Mouse (Mus musculus) cerebellum, adult 11-12 months (tissue): ENCODE results near the gene 1700013F07Rik.
A peak's percentile ranks its signal among the peaks of the same experiment; 100 is the strongest.
"Not testable (repeated sequence)": the region's sequence is repeated elsewhere in the genome, so short reads cannot be mapped to it uniquely, and the experiment has no call there.

ENCODE experiments used
- DNase-seq: peaks from one replicate; pipeline ENCODE4 v3.0.0; 2022

The 1700013F07Rik gene

DNA sequence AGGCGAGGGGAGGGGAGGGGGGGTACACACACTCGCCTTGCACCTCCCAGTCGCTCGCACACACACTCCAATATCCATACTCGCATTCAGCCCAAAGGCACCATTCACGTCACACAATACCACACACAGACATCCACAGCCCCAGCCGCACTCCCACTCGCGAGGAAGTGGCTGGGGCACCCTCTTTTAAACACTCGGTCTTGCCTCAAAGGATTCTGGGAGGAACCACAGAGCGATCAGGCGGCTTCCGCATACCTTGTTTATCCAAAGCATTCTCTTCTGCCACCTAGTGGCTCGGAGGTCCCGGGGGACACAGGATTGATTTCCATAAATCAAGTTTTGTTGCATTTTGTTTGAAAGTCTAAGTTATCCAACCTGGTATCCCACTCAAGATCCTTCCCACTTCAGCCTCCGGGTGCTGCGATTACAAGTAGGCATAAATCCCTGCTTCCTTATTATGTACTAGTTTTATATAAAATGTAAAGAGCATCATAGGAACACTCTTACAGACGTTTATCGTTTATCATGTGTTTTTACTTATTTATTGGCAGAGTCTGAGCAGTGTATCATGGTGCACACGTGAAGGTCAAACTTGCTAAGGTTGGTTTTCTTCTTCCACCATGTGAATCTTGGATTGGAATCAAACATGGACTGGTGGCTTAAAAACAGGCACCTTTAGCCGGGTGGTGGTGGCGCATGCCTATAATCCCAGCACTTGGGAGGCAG is 20.8 kb downstream of the 1700013F07Rik start:
- DNase-seq, result peak; percentile 92

DNA sequence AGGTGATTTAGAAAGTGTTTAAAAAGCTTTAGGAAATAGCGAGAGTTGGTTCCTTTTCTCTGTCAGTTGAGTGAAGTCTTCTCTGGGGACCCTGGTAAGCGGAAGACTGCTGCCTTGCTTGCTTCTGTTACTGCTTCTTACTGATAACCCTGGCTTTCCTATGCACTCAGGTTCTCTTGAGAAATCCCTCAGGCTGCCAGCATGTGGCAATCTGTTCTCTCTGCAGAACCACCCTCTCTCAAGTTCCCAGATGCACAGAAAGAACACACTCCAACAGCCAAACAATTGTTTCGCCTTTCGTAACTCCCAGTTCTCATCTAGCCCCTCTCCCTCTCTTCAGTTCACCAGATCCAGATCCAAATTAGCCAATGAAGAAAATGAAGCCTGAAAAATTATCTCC is 23.9 kb downstream of the 1700013F07Rik start:
- DNase-seq, result no peak

DNA sequence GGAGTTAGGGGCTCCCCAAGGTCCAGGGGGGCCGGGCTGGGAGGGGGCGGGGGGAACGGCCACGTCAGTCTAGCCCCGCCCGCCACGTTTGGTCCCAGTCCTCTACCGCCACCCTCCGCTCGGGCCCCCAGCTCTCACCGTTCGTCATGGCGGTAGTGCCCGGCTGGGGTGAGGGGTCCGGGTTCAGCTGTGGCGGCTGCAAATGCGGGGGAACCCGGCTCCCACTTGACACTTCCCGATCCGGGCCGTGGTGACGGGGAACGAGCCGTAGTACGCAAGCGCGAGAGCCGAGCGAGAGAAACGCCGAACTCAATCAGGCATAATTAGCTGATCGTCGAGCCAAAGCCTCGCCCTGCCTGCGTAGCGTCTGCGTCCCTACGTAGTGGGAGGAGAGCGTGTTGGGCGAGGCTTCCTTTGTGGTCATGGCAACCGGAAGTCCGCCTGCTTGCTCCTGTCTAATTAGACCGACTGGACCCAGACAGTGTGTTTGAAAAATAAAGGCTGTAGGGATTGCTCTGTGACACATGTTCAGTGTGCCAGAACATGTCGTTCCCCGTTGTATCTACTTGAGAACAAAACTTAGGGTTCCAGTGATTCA is 28.3 kb downstream of the 1700013F07Rik start, which contains the start of gene Tmem167b:
Gene Tmem167b (minus strand): TSS at position 334 of the 598 bp plus-strand sequence.
- peak; percentile 98 for DNase-seq

DNA sequence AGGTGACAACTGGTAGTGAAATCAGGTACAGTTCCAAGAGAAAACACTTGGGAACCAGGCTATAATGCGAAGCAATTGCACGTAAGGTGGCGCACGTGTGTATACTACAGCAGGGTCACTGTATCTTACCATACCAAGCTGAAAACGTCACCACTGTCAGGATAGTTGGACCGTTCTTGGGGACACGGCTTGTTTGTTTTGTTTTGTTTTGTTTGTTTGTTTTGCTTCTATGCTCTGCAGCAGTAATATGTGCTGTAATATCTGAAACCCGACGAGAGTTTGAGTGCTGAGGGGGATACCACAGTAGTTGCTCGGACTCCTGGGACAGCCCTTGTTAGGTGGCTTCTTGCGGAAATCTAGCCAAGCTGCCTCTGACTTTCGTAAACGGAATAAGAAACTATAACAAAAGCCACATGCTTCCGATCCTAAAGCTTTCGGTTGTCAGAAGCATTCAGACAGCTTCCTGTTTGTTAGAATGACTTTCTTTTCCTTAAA is 28.9 kb downstream of the 1700013F07Rik start:
- no peak for DNase-seq

DNA sequence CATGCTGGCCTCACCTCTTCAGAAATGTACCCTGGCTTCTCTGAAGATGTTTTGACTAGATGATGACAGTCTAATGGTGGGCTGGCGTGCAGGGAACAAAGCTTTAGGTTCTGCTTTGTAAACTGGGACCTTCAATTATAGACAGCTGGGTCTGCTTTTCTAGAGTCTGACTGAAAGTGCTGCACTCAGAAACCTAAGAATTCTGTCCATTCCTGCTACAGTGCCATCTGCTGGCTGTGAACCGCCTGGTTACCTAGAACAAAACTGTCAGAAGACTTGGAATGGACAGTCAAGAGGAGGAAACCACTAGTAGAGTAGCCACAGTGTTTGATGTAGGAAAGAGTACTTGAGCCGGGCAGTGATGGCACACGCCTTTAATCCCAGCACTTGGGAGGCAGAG is 29.4 kb downstream of the 1700013F07Rik start:
- DNase-seq, result peak; percentile 69

DNA sequence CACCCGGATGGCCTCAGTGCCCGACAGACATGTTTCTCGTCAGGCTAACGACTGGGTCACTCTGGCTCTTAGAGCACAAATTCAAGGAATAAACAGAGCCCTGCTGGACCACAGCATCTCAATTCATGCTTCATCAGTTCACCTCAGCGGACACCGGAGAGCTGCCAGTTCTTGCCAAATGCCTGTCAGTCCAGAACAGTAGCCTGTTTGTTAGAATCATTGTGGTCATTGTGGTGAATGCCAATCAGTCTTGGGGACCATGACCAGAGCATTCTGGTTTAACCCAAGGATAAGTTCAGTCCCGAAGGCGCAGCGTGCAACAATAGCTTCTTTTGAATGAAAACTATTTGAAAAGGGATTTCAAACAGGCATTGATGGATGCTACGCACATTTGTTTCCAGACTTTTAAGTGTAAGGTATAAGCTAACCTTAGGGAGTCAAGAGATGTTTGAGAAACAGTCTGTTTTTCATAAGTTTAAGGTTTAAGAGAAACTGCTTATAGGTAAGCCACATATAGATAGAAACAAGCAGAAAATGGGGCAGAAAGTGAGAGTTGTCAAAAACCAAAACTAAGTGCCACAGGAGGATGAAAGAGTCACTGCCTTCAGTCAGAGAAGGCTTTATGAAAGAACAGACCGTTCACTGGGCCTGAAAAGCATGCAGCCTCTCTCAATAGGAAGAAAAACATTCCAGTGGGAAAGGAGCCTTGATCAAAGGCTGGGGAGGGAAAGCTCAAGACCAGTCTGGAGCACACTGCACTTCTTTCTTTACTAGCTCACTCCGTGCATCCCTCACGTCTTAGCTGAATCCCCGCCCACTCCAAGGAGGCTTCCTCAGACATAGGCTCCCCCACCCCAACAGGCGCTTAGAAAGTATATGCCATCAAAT is 34.3 kb downstream of the 1700013F07Rik start:
- peak; percentile 17 for DNase-seq

DNA sequence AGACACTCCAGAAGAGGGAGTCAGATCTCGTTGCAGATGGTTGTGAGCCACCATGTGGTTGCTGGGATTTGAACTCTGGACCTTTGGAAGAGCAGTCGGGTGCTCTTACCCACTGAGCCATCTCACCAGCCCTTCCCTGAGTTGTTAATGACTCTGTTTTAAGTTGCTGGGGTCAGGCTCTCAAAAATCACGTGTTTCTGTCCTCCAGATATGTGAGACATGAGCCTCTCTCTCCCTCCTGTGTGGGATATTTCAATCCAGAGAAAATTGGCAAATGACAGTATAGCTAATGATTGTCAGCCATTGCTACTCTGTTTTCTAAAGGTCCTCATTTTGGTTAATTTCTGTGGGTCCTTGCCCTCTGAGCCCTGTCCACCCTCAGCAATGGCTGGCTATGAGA is 35.7 kb downstream of the 1700013F07Rik start:
- DNase-seq, result not testable (repeated sequence)

DNA sequence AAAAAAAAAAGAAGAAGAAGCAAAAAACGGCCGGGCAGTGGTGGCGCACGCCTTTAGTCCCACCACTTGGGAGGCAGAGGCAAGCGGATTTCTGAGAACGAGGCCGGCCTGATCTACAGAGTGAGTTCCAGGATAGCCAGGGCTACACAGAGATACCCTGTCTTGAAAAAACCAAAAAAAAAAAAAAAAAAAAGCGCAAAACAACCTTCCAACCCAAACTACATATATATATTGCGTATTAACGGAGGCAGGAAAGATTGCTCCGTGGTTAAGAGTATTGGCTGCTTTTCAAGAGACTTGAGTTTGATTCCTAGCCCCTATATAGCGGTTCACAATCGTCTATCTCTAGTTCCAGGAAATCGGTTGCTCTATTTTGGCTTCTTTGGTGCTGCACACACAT is 36.9 kb downstream of the 1700013F07Rik start:
- DNase-seq, result peak; percentile 27

DNA sequence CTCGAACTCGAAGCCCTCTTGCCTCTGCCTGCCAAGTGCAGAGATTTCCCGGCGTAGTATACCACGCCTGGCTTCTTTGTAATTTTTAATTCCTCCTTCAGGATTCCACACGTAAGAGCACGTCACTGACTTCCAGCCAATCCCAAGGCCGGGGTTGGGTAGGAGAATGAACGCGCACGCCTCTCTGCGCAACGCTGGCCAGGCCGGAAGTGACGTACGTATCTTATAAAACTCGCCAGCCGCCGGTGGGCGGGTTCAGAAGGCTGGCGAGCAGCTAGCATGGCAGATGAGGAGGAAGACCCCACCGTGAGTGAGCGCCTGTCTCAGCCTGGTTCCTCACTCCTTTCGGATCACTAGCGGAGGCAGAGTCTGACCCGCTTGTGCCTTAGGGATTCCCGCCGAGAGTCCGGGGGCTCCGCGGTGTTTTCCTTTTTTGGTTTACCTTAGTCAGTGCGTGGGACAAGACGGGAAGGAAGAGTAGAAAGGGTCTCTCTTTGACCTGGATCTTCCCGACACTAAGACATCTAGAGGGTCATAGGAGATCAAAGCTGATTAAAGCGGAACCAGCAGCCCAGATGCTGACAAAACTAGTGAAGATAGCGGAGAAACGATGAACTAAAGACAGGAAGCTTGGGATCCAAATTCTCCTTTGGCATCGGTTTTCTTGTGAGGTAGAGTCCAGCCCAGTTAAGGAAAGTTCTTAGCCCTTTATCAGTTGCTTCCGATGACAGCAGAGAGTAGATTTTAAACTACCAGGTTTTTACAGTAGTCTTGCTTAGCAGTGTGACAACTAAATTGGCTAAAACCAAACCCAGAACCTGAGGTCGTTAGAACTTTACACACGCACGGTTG is 37.7 kb downstream of the 1700013F07Rik start, which contains the start of gene Taf13:
Gene Taf13 (plus strand): TSS at position 256 of the 852 bp plus-strand sequence.
- peak; percentile 96 for DNase-seq

DNA sequence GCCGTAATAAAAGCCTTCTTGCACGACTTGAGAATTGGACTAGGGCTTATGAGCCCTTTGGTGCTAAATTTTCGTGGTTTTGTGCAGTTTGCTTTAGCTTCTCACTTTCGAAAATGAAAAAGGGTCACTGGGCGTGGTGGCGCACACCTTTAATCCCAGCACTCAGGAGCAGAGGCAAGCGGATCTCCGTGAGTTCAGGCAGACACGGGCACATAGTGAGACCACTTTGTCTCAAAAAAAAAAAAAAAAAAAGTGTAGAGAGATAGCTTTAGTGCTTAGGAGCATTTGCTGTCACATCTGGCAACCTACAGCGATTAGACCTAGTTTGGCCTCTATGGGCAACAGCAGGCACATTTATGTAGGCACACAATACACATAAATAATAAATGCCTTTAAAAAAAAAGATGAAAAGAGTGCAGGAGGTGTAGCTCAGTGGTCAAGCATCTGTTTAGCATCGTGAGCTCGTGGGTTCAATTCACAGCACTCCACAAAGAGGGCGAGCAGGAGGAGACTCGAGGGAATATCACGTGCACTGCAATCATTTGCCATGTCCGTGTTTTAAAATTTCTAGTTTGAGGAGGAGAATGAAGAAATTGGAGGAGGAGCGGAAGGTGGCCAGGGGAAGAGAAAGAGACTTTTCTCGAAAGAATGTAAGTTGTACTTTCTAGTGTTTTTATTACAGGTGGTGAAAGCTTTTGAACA is 38.5 kb downstream of the 1700013F07Rik start:
- no peak for DNase-seq

DNA sequence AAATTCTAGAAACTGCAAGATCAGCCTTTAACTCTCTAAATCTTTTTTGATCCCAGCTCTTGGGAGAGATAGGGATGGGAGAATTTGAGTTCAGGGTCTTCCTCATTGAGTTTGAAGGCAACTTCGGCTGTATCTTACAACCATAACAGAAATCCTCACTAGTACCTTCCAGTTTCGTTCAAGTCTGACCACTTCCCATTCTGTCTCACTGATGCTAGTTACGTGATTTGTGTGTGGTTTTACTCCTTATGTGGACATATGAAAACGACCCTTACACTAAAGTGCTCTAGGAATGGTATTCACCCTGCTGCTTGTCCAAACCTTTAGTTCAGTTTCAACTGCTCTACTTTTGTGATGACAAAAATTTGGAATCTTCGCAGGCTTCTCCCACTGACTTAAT is 40.1 kb downstream of the 1700013F07Rik start:
- no peak for DNase-seq

DNA sequence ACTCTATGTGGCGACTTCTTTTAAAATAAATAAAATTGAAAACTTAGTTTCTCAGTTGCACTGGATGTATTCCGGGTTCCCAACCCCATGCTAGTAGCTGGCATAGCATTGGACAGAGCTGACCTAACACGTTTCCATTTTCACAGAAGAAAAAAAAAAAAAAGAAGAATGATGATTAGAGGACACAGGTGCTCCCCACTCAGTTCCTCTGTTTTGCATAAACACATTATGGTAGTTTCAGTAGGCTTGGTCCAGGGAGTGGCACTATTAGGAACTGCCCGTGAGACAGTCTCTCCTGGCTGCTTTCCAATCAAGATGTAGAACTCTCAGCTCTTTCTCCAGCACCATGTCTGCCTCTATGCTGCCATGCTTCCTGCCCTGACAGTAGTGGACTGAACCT is 50.6 kb downstream of the 1700013F07Rik start:
- DNase-seq, result no peak

DNA sequence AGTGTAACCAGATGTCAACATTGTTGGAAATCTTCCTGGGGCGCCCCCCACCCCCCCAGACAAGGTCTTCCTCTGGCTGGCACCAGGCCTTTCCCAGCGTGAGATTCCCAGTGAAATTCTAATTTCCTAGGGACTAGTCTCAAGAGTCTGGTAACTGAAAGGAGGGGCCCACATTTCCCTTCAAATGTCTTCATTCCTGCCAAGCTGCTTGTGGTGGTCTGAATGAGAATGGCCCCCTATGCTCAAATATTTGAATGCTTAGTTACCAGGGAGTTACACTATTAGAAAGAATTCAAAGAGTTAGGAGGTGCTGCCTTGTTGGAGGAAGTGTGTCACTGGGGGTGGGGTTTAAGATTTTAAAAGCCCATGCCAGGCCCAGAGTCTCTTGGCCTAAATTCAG is 54.5 kb downstream of the 1700013F07Rik start:
- DNase-seq, result no peak

DNA sequence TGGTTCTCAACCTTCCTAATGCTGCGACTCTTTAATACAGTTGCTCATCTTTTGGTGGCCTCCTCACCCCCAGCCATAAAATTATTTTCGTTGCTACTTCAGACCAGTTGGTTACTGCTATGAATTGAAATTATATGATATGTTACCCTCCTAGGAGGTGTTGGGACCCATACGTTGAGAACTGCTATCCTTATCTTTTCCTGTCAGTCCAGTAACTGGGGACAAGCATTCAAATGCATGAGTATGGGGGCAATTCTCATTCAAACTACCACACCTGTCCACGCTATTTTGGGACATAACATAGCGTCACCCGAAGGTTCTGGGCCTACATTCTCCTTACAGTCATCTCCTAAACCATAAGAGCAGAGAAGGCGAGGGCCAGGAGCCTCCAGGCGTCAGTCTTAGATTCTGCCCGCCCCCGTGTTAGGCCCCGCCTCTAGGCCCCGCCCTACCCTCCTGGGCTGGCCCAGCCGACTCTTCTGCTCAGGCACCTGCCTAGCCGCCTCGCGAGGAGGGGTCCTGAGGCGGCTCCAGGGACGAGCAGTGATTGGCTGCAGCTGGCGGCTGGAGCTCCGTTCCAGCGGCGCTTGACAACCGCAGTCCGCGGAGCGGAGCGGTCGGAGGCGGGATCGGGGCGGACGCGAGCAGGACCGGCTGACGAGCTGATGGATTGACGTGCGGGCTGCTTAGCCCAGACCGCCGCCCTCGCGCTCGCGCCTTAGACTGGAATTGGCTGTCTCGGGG is 57.0 kb downstream of the 1700013F07Rik start, which contains the start of gene Wdr47:
Gene Wdr47 (plus strand): TSS at position 494 of the 744 bp plus-strand sequence.
- peak; percentile 96 for DNase-seq

DNA sequence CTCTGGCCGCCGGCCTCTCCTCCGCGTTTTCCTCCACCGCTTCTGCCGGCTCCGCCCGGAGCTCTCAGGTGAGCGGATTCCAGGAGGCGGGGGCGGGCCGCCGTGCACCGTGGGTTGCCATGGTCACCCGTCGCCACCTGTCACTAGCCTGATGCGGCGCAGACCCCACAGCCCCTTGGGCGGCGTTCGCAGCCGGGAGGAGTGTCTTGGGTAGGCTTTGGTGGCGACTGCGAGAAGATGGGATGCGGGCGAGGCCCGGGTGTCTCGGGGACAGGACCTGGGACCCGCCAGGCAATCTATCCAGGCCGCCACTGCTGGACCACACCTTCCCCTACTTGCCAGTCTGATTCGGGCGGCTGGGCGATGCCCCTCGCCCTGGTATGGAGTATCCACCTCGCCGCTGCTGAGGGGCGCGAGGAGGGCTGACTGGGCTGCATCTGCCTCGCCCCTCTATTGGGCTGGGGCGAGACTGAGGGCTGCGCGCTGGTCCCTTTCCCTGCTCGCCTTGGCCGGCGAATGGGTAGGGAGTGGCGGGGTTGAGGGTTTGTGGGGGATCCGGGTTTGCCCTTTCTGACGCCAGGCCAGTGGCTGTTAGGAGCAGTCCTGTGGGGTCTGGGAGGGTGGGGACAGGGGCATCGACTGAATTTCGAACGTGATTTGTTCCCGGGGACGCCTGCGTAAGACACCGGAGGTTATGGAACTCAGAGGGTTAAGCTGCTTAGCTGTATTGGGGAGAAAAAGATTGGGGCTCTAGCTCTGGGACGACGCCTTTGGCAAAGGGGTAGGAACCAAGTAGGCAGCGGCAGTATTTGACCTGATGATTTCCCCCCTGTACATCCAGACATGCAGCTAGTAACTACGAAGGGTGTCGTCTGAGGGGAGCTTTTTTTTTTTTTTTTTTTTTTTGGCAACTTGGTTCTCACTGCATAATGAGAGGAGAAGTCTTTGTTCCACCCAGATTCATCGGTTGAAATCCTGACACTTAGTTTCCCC is 57.9 kb downstream of the 1700013F07Rik start:
- peak; percentile 41 for DNase-seq
